Mouse (Mus musculus) MEL (cell line): ENCODE data around the gene Chst14.

ENCODE experiments used
- CTCF ChIP-seq, 3 experiments: IDR thresholded peaks in 2 of 3; conservative IDR thresholded peaks in 1 of 3; 2 replicates each; pipeline ENCODE4 v1.5.1; 2011 to 2012; ENCODE audit warnings: low read length in 3 of 3, low read depth in 2 of 3, mild to moderate bottlenecking in 2 of 3, improper control_type of control experiment in 1 of 3, inconsistent platforms in 1 of 3, mixed read lengths in 1 of 3, moderate library complexity in 1 of 3; ENCODE audit not compliant: control insufficient read depth in 1 of 3, insufficient read depth in 1 of 3, poor library complexity in 1 of 3, severe bottlenecking in 1 of 3
- E2F4 ChIP-seq: IDR thresholded peaks from 2 replicates; pipeline ENCODE4 v1.6.1; 2011; ENCODE audit warnings: low read depth, low read length, improper control_type of control experiment, borderline replicate concordance
- EP300 ChIP-seq, 2 experiments: IDR thresholded peaks; 2 replicates each; pipeline ENCODE4 v1.6.1; 2011; ENCODE audit warnings: improper control_type of control experiment in 2 of 2, low read length in 2 of 2, low read depth in 1 of 2, mild to moderate bottlenecking in 1 of 2
- GABPA ChIP-seq: IDR thresholded peaks from 2 replicates; pipeline ENCODE4 v1.6.1; 2012; ENCODE audit warnings: low read depth, mild to moderate bottlenecking, inconsistent platforms, low read length, improper control_type of control experiment, moderate library complexity
- GATA1 ChIP-seq: IDR thresholded peaks from 2 replicates; pipeline ENCODE4 v1.6.1; 2011; ENCODE audit warnings: low read depth, low read length, improper control_type of control experiment
- MAX ChIP-seq: IDR thresholded peaks from 2 replicates; pipeline ENCODE4 v1.6.1; 2011; ENCODE audit warnings: low read length, improper control_type of control experiment
- MAZ ChIP-seq: IDR thresholded peaks from 2 replicates; pipeline ENCODE4 v1.6.1; 2012; ENCODE audit warnings: low read depth, mild to moderate bottlenecking, inconsistent platforms, low read length, improper control_type of control experiment
- MEF2A ChIP-seq: IDR thresholded peaks from 2 replicates; pipeline ENCODE4 v1.6.1; 2014; ENCODE audit warnings: low read depth, mild to moderate bottlenecking, inconsistent platforms, low read length, improper control_type of control experiment; ENCODE audit not compliant: poor library complexity, insufficient replicate concordance, severe bottlenecking; ENCODE audit errors: extremely low read depth
- POLR2A ChIP-seq, 2 experiments: IDR thresholded peaks; 2 replicates each; pipeline ENCODE4 v1.6.1; 2011 to 2012; ENCODE audit warnings: low read length in 2 of 2, mild to moderate bottlenecking in 2 of 2, control low read depth in 1 of 2, improper control_type of control experiment in 1 of 2, low read depth in 1 of 2, moderate library complexity in 1 of 2; ENCODE audit not compliant: control insufficient read depth in 1 of 2, insufficient read depth in 1 of 2, poor library complexity in 1 of 2
- POLR2AphosphoS2 ChIP-seq: IDR thresholded peaks from 2 replicates; pipeline ENCODE4 v1.6.1; 2011; ENCODE audit warnings: low read length, improper control_type of control experiment
- RAD21 ChIP-seq: IDR thresholded peaks from 2 replicates; pipeline ENCODE4 v1.6.1; 2011; ENCODE audit warnings: mild to moderate bottlenecking, low read depth, low read length, improper control_type of control experiment
- ZNF384 ChIP-seq: IDR thresholded peaks from 2 replicates; pipeline ENCODE4 v1.6.1; 2012; ENCODE audit warnings: low read depth, mild to moderate bottlenecking, inconsistent platforms, low read length, improper control_type of control experiment

- TF ChIP-seq GABPA (no peak), CTCF (IDR thresholded peaks at IDR 0.05 in 2 of 3, conservative IDR thresholded peaks at IDR 0.05 in 1 of 3; ENCODE audit: control insufficient read depth in 1 of 3, insufficient read depth in 1 of 3, low read depth in 2 of 3, low read length in 3 of 3, poor library complexity in 1 of 3, severe bottlenecking in 1 of 3) (no peak), EP300 (IDR thresholded peaks at IDR 0.05; ENCODE audit: low read depth in 1 of 2, low read length in 2 of 2) (no peak), POLR2AphosphoS2 (no peak), MAX (no peak), RAD21 (no peak), MEF2A (no peak), GATA1 (no peak), ZNF384 (no peak), E2F4 (no peak), MAZ (no peak), POLR2A (IDR thresholded peaks at IDR 0.05; ENCODE audit: control insufficient read depth in 1 of 2, insufficient read depth in 1 of 2, low read depth in 1 of 2, low read length in 2 of 2, poor library complexity in 1 of 2) (no peak)
Observed at GRCm38 (mm10) chr2:118897392-118897791, 28.9 kb upstream of the Chst14 start.
